Mouse (Mus musculus) lung, postnatal 14 days (tissue): Measurements from ENCODE around the gene Olfr1330.
"Not testable (repeated sequence)": the region's sequence is repeated elsewhere in the genome, so short reads cannot be mapped to it uniquely, and the experiment has no call there.

ENCODE experiments used
- DNase-seq: peaks from one replicate; pipeline ENCODE4 v3.0.0; 2021

Olfr1330 gene

DNA sequence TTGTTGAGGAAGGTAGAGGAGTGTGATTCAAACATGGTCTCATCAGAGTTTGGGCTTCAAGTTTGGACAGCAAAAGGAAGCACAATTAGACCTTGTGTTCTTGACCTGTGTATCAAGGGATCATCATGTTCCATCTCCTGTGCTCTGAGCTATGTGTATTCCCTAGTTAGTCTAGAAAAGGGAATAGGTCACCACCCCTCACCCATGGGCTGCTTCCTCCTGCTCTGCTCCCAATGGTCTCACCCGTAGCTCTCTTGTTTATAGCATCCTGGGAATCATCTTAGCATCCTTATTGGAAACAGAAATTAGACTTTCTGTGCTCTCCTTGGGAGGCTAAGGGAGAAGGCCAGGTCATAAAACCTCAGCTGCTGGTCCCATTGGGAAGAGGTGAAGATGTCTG, at the start of gene Olfr1330:
Gene Olfr1330, plus strand, starts transcription at position 301 of the 400 bp plus-strand sequence.
- DNase-seq, result no peak

DNA sequence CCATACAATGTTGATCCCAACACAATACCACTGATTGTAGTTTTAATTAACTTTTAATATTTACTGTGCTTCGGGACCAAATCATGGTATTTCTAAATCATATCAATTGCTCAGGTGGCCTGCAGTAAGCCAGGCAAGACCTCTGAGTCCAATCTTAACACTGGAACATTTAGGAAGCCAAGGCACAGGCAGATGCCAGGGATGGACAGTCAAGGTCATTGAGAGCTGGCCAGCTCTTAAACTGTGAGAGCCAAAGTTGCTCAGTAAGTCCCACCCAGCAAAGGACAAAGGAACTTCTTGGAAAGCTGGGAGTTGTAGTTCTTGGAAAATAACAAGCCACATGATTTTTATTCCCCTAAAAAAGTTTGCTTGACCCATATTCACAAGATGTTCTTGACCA, 26.6 kb upstream of the Olfr1330 start:
- no peak for DNase-seq

DNA sequence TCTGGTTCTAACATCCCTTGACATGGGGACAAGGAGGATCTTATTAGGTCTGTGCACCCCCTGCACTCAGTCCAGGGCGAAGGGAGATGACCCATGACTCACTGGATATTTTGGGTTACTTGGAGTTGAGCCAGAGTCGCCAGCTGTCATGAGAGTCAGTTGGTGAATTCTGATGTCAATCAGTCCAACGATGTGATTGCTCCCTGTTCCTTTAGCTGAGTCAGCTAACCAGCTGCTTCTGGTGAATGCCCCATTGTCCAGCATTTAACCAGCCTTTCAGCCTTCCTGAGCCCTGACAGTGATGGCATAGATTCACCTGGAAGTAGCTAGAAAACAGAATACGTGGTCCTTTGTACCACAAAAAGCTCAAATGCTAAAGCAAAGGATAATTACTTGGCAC, 25.7 kb upstream of the Olfr1330 start:
- DNase-seq, result no peak

DNA sequence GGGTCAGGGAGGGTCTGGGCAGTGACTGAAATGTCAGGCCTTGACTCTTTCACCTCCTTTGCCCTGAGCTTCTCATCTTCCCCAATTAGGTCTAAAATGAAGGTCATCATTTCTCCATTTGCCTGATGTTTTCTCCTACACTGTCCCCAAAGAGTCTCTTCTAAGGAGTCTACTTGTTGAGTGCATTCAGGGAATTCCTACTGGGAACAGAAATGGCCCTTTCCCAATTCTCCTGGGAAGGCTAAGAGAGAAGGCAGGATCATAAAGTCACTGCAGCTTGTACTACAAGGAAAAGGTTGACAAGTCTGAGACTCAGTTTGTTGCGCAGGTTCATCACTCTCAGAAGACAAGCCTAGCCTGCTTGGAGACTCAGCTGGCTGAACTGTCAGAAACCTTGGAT, 24.0 kb upstream of the Olfr1330 start, which contains the start of gene Olfr1331:
Gene Olfr1331, plus strand, starts transcription at position 301 of the 400 bp plus-strand sequence.
- DNase-seq, result no peak

DNA sequence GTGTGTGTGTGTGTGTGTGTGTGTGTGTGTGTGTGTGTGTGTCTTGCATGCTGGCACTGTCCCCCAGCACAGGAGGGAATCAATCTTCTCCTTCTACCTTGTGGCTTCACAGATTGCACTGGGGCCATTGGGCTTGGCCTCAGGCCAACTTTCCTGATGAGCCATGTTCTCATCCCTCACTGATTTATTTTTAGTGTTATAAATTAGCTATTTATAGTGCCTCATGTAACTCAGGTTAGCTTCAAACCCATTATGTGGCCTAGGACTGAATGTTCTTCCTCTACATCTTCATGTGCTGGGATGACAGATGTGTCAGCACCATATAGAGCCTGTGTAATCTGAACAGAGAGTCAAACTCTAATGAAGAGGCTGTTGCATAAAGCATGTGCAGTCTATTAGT, 20.8 kb upstream of the Olfr1330 start:
- no peak for DNase-seq

DNA sequence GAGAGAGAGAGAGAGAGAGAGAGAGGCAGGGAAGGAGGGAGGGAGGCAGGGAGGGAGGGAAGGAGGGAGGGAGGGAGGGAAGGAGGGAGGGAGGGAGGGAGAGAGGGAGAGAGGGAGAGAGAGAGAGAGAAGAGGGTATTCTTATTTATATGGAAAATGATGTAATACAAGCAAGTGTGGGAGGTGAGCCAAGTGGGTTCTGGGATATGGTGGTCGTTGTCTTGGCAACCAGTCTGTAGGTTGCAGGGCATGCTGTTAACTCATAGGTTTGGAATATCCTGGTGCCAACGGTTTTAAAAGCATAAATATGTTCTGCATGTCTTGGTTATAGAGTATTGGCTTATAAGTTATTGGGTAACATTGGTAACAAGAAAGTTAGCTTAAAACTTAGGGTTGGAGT, 13.6 kb downstream of the Olfr1330 start:
- no peak for DNase-seq

DNA sequence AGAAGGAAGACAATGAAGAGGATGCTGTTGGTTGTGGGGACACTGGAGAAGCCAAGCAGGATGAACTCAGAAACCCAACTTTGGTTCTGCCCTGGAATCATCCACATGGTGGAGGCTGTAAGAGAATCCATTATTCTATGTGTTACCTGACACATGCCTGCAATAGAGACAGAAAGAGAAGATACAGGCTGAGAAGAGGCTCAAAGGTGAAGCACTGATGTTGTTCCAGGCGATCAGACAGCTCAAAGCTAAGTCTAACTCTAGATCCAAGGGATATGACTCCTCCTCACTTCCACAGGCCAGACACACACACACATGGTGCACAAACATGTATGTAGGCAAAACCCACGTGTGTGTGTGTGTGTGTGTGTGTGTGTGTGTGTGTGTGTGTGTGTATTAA, 29.0 kb downstream of the Olfr1330 start, which contains the start of gene Olfr1329:
Gene Olfr1329, minus strand, starts transcription at position 101 of the 400 bp plus-strand sequence.
- DNase-seq, result not testable (repeated sequence)

DNA sequence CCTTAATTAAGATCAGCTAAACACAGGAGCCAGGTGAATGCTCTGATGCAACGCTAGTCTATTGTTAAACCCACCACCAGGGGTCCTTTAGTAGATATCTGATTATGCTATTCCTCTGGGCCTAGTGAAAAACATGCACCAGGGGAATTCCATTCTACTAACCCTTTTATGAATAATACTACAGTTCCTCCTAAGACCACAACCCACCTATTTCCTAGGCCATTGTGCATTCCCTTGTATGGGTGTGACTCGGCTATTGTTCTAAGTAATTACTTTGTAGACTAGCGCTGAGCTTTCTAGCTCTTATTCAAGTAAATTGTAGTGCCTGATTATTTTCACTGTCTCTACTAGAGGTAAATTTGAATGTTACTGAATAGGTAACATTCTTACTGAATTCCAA, 42.9 kb downstream of the Olfr1330 start:
- DNase-seq, result not testable (repeated sequence)

DNA sequence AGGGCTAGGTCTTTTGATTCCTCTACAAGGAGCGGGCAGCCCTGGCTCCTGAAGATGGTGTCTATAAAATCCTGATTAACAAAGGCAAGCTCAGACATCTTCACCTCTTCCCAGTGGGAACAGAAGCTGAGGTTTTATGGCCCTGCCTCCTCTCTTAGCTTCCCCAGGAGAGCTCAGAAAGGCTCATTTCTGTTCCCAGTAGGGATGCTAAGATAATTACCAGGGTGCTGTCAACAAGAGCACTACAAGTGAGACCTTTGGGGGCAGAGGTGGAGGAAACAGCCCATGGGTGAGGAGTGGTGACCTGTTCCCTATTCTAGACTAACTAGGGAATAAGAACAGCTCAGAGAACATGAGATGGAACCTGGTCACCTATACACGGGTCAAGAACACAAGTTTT, 50.1 kb downstream of the Olfr1330 start, which contains the start of gene Olfr1328:
Gene Olfr1328, minus strand, starts transcription at position 101 of the 400 bp plus-strand sequence.
- no peak for DNase-seq
